Mouse (Mus musculus) gastrocnemius, postnatal 25 days (tissue): ENCODE results near the gene Hs1bp3. TPM values are rescaled to one million over a fixed set of nuclear protein-coding genes. Genes with fewer than 3 reads are reported as not detected.

Experiments
- DNase-seq: peaks from one replicate; pipeline ENCODE4 v3.0.0; 2022
- total RNA-seq, 2 experiments: library from RNA; stranded (reverse); gene quantifications; 1 replicate in 1 of 2; 2 replicates in 1 of 2; pipeline ENCODE4 v1.2.3; 2021

Gene Hs1bp3
- total RNA-seq, 2 experiments from 2014 or later, result 5.3 to 6.4 TPM

DNA sequence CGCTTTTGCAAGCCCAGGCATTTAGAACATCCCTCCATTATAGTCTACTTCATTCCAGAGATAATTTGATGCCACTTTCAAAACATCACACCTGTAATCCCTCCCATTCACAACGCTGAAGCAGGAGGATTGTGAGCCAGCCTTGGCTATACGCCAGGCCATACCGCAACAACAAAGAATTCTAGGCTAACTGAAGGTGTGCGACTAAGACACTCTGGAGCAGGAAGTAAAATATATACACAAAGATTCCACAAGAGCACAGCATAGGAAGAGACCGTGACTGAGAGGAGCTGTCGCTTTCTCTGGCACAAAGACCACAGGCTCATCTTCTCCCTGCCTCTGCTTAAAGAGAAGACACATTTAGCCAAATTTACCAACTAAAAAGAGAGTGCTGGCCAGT lies 49.2 kb downstream of the Hs1bp3 start:
- DNase-seq, result no peak

DNA sequence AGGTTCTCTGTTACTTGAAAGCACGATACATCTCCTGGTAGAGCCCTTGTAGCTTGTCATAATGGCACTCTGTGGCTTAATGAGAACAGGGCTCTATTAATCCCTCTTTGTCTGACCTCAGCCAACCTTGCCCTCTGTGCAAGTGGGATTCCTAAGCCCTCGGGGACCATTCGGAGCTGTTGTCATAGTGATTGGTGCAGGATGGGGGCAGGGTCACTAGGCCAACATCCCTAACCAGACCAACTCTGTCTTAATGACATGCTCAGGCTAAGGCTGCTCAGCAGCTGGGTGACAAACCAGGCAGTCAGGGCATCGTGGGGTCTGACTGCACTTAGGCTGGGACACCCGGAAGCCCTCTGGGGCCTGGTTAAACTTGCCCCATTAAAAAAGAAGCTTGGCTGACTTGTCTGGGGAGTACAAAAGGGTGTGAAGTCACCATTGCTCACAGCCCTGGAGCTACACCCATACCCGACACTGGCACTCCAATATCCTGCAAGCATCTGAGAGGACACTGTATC lies 51.1 kb downstream of the Hs1bp3 start:
- DNase-seq, result no peak

DNA sequence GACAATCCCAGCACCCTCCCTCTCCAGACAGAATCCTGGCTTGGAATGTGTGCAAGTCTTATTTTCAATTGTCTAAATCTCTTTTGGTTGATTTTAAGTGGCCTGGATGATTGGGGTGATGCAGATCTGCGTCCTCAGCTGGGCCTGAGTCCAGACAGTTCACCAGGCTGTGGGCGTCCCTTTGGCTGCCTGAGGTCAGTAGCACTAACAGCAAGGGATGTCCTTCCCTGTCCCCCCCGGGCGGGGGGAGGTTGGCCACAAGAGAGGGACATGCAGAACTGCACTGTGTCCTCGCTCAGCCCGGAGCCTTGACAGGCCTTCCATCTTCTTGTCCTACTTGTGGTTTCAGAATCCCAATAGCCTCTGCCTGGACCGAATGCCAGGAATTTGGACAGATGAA lies 52.1 kb downstream of the Hs1bp3 start:
- DNase-seq, result peak; percentile 68

DNA sequence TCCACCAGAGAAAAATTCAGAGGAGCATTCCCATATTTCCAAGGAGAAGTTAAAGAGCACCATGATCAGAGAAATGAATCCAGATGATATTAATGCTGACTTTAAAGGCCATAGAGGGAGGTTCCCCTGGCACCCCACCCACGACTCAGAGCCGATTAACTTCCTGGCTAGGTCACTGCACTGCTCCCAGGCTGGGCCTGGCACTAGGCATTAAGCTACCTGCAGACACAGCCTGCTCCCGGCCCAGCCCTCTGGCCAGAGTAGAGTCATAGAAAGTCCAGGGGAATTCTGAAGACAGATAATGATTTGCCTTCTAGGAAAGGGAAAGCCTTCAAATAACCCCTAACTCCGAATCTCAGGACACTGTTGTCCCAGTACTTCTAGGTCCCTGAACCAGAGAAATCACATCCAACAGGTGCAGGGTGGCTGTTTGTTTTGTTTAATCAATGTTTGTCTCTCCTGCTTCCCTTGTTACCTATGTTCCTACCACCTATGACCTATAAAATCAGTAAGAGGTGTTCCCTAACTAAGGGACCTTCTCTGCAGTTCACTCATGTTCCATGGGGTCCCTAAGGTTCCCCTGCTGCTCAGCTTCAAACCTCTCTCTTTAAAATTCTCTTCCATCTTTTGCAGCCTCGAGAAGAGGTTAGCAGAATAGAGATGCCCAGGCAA lies 52.8 kb downstream of the Hs1bp3 start:
- DNase-seq, result no peak

DNA sequence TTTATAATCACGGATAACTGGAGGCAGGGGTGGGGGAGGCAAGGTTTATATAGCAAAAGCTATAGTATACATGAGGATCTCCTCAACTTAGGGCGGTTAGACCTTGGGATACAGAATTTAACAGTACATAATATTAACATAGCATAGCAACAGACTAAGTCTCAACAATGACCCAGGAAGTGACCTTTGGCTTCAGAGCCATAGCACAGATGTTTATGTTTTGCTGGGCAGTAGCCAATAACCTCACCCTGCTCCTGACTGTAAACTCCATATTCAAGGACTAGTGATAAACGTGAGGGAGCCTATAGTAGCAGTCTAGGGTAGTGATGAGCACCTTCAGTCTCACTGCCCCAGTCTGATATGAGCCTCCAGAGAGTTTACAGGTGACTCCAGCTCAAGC lies 53.5 kb downstream of the Hs1bp3 start:
- no peak for DNase-seq

DNA sequence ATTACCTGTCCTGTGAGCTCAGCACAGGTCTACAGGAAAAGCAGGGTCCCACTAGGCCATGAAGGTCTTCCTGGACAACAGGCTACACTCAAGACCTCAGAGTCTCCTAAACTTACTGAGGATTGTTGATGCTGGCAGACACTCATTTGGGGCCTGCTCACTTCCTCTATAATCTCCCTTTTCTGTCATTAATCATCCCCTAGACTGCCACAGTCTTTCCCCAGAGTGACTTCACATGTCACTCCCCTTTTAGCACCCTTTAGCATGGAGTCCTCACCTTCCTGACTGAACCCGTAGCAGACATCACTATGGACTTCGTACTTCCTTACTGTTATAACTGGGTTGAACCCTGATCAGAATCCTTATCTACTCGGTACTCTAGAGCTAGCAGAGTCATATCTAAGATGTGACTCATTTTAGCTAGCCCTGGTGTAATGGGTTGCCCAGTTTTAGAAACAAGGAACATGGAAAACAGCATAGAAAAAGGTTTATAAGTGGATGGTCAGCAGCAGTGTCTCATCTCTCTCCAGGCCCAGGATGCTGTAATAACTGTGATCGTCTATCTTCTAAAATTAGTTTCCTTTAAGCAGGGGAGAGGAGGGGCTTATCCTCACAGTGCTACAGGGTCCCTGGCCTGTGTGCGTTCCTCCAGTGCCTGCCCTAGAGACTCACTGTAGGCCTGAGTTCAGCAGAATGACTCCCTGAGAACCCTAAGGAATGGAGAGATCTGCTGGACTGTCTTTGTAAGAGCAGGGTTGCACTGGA lies 58.7 kb downstream of the Hs1bp3 start:
- no peak for DNase-seq

DNA sequence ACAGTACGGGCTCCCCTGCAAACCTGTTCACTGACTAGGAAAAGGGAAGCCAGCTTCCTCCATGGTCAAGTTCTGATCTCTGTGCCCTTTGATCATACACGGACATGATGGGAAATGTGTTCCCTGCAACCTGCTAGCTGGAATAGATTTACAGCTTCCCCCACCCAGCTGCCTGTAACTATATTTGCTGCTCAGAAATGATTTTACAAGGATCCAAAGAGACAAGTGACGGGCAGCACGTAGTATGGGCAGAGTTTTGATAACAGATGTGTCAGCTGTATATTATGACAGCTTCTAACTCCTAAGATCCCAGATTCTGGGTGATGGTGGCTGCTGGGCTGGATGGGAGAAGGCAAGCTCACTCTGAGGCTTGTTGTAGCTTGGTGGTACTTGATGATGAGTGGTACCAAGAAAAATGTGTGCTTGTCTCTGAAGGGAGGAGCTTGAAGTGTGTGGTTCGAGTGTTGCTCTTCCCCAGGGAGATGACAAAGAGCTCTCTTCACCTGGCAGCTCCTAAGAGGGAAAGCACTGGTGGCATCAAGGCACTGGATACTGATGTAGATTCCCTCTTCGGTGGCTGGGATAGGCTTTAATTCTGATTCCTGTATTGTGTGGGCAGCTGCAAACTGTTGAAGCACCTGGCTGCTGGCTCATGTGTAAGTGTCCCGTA lies 59.4 kb downstream of the Hs1bp3 start:
- no peak for DNase-seq

DNA sequence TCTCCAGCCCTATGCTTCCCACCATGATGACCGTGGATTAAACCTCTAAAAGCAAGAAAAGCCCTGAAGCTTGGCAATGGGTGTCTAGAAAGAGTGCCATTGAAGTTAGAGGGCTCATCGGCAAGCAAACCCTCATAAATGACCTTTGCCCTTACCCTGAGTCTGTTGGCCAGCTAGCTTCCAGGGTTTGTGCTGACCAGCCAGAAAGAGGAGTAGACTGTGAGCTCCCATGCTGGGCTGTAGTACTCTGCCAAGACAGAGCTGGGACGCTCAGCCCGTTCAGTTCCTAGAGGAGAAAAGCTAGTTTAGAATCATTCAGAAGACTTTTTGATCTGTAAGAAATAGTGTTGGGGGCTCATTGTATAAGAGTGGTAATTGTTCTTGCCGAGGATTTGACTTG lies 60.5 kb downstream of the Hs1bp3 start:
- no peak for DNase-seq

DNA sequence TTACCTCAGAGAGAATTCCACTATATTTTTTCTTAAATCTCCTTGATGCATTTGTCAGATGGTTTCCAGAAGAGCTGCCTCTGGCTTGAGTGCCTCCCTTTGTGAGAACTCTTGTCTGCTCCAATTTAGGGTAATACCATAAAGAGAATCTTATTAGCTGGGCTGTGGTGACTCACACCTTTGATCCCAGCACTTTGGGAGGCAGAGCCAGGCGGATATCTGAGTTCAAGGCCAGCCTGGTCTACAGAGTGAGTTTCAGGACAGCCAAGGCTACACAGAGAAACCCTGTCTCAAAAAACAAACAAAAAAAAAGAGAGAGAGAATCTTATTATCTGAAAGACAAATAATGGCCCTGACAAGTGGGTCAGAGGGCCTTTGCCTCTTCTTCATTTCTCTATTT lies 63.9 kb downstream of the Hs1bp3 start:
- no peak for DNase-seq

DNA sequence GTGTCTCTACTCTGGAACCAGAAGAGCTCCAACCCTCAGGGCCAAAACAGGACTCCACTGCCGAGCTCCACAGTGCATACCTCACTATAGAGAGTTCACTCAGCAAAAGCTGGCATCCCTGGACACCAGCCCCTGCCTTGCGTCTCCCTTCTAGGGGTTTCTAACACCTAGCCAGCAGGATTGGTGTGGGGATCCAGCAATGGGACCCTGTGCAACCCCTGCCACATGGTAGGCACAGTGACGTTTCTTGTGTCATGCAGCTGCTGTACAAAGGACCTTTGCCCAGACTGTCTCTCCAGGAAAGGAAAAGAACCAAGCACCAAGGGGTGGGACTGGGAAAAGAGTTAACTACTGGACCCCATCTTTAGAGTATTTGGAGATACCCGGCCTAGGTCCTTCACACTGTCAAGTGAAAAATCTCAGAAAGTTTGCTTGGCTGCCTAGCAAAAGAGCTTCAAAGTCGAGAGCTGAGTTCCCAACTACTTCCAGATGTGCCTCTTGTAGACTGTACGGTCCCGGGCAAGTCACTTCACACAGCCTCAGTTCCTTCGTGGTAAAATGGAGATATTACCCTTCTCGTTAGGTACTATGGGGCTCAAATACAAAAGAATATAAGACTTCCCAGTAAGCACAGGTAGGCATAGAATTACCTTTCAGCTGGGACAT lies 64.9 kb downstream of the Hs1bp3 start:
- DNase-seq, result no peak

DNA sequence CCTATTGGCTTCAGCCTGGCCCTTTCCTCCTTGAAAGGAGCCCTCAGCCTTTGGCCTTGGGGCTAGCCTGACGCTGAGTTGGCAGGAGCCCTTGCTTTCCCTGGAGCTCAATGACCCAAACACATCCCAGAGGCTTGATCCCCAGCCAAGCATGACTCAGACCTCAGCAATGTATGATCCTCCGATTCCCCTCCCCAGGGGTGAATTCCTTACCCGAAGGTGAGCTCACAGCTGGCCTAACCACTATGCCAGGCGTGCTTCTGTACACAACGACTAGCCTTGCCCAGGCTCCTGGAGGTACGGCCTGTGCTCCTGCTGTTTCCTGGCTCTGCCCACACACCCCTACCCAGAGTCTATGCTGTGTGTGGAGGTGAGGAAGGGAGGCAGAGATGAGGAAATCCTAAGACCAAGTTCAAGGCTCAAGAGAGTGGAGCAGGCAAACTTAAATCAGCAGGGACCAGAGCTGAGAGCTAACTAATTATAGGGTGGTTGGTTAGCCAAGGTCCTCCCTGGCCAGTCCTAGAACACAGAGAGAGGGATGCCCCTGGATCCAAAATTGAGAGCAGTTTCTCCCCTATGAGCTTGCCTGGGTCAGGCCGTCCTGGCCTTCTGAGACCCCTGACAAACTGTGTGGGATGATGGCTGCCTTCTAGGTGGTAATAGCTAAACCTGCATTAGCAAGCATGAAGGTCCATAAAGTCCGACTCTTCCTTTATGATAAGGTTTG lies 66.7 kb downstream of the Hs1bp3 start:
- peak; percentile 79 for DNase-seq

DNA sequence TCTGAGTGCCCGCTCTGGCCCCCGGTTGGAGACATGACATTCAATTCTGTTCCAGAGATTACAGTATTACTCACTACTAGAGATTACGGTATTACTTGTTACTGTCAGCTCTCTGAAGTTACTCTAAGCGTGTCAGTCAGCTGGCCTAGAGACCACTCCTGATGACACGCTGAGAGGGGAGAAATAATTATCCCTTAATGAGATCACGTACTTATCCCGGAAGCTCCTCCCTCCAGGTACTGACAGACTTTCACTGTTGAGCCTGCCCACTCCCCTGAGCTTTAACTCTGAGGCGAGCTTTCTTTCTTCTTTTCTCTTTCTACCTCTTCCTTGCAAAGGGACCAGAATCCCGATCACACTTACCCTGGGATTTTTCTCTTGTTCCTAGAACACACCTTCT lies 67.7 kb downstream of the Hs1bp3 start:
- no peak for DNase-seq

DNA sequence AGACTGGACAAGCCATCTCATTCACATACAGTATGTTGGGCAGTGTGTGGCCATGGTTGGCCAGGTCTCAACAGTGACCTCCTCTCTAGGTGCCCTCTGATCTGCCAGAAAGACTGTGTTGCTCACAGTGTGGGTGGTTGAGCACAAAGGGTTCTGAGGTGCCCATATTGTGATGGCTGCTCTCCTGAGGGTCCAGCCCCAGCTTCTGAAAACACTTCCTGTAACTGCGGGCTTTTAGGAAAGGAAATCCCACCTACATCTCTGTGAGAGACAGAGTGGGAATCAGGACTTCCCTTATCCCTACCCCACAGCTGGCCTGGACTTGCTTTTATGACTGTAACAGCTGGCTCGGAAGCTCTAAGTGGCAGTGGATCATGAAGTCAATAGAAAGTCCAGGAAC lies 68.7 kb downstream of the Hs1bp3 start:
- DNase-seq, result no peak

DNA sequence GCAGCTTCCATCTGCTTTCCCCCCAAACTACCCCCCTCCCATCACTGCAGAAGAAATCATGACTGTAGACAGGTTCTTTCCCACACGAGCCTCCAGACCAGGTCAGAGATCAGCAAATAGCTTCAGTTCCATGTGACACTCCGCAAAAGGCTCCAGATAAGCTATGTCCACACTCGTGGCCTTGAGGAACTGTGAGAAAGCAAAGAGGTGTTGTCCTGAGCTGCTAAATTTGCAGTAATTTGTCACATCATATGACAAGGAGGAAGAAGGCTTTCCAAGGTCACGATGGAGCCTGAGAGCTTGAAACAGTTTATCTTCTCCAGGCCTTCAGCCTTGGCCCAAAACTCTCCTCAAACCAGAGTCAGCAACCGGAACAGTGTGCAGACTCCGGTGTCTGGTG lies 70.6 kb downstream of the Hs1bp3 start:
- DNase-seq, result no peak

DNA sequence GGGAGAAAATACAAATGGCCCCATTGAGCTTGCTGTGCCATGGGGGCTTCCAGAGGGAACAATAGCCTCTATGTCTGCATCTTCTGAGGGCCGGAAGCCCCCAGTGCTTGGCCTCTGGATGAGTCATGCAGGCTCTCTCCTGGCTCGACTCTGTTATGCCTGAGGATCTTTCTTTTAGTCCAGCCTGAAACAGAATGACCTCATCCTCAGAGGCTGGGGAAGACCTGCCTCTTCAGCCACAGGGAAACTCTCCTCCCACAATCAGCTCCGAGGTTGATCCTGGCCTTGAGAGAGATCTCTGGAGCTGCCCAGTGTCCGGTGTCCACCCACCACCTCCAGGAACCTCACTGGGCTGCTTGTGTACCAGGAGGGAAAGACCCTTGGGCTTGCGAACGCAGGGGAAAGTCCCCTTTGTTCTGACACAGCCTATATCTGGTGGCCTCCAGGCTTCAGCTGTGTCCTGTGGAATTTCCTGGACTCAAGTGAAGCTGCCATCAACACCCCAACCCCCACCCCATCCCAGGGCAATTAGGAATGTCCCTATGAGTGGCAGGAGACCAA lies 73.3 kb downstream of the Hs1bp3 start:
- DNase-seq, result peak; percentile 32

DNA sequence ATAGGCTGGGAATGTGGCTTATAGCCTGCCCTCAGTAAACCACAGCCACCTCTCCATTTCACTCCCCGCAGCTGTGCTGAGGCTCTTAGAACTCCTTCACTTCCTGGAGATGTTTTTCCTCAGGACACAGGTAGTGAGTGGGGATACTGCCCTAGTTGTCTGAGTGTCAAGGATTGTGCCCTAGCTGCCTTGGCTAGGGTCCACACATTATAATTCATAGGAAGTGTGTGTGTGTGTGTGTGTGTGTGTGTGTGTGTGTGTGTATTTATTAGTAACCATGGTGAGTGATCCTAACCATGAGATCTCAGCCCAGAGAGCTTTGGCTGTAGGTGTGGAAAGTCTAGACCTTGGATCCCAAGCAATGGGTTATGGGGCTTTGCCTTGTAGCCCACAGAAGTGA lies 74.0 kb downstream of the Hs1bp3 start:
- DNase-seq, result no peak

DNA sequence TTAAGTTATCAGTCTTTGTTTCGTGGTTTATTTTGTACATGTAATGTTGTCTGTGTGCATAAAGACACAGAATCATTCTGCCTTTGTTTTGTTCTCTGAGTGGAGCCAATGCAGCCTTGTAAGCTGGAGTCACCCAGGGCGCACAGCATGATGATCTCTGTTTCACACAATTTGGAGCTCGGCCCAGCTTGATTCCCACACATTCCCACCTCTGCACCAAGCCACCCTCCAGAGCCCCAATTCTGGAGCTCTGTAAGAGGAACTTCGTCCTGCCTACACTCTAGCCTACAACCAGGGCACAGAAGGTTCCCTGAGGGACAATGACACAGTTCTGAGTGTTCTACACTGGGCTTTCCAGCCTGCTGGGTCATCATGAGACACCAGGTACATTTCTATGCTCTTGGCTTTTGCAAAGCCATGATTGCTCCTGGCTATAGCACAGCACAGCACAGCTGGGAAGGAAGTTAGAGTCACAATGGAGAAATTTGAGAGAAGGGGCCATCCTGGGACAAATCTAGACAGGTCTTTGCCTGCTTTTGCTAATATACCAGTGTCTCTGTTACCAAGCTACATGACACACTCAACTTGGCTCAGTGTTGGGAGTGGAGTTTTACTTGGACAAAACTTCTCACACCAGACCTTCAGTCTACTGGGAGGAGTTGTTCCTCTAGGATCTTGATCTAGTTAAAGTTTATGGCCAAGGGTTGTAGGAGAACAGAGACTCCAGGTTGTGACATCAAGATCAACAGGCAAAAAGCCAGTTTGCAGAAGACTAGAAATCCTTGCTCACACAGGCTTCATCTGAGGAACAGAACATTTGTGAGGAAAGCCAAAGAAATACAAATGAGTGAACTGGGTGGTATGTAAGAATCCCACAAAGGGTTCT lies 75.5 kb downstream of the Hs1bp3 start:
- DNase-seq, result peak; percentile 47

DNA sequence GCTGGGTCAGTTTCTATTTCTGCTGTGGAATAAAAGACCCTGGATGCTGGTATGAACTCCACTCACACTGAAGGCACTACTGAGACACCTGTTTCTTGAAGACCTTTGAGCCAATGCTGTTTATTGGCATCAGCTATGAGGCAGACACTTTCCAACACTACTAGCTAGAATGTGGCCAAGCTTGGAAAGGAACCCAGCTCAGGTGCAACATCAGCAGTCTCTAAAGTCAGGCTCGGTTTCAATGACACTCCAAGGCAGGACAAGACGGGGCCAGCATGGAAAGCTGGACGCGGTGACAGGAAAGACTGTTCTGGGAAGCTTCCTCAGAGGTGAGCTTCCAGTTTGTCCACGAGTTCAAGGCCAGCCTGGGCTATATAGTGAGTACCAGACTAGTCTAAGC lies 80.0 kb downstream of the Hs1bp3 start:
- DNase-seq, result peak; percentile 70
